ENCODE assay signal across 8 mouse cellular contexts in genomic region chr15:100443126-100443922, GRCm38 (mm10). TPM values are rescaled to one million over a fixed set of nuclear protein-coding genes. Genes with fewer than 3 reads are reported as not detected.
A peak's percentile ranks its signal among the peaks of the same experiment; 100 is the strongest.
DNase-seq lines count a peak whose midpoint lies in the region; ATAC-seq lines count a peak whose summit lies in the region.

No protein-coding gene starts in this region.

- H3K4me1 ChIP-seq in megakaryocyte, embryonic 14.5 days: peaks cover 35% of the 10 kb centered on the region

- no peaks in the 10 kb centered on the region for H3K36me3 ChIP-seq in megakaryocyte, embryonic 14.5 days (replicated peaks; ENCODE audit: low read length)

- ATAC-seq in inflammation-experienced regulatory T-cells, adult 6 months: peak; percentile 99

- intact Hi-C loops in gastrocnemius, postnatal 14 days (cut with DNase I; ENCODE audit: low total_unique reads): no loop called here

- peaks cover 2% of the 10 kb centered on the region for H3K27me3 ChIP-seq in megakaryocyte, embryonic 14.5 days (replicated peaks)

- no peaks in the 10 kb centered on the region for H3K9me3 ChIP-seq in megakaryocyte, embryonic 14.5 days

- peak overlapping the region; percentile 92 for H3K4me3 ChIP-seq in megakaryocyte, embryonic 14.5 days (replicated peaks)

- DNase-seq in adrenal gland, adult (ENCODE audit: inconsistent age in 2 of 2, low spot score in 1 of 2): peak; percentile 90 to 94
- DNase-seq in embryo, embryonic 10.5 days (ENCODE audit: low spot score): peak; percentile 97
- peak; percentile 86 for DNase-seq in gastrocnemius, postnatal 14 days
- DNase-seq in left cerebral cortex, adult 9 months (ENCODE audit: low spot score in 2 of 2): peak; percentile 82 to 88
- peak; percentile 84 for DNase-seq in right cerebral cortex, postnatal 25 days
- peak; percentile 63 to 86 for DNase-seq in urinary bladder, postnatal 36 days (ENCODE audit: low spot score in 2 of 2)

RNA-seq across cellular contexts. Expression of gene Slc11a2, which starts 18.5 kb away (rescaled TPM):
- 10 to 100 TPM; 32.3 to 34.8 TPM for total RNA-seq in gastrocnemius, postnatal 14 days (2021)
- polyA plus RNA-seq in inflammation-experienced regulatory T-cells, adult 6 months (2017; shearing (Covaris generic)): 10 to 100 TPM; 20.5 to 30.5 (median 26.7) TPM
- polyA plus RNA-seq in megakaryocyte, embryonic 14.5 days (2012; ENCODE audit: insufficient read depth, low replicate concordance): 0.62 TPM in 1 of 2 replicates, not detected in the other

RNA-seq across cellular contexts. Expression of gene Gm5475, which starts 21.4 kb away (rescaled TPM):
- total RNA-seq in gastrocnemius, postnatal 14 days (2021): not detected
- under 1 TPM in 2 of 3 experiments, not detected in 1; 0.26 to 0.49 TPM for polyA plus RNA-seq in inflammation-experienced regulatory T-cells, adult 6 months (2017; shearing (Covaris generic))
- not detected in 2 replicates for polyA plus RNA-seq in megakaryocyte, embryonic 14.5 days (2012; ENCODE audit: insufficient read depth, low replicate concordance)

RNA-seq across cellular contexts. Expression of gene Letmd1, which starts 25.5 kb away (rescaled TPM):
- total RNA-seq in gastrocnemius, postnatal 14 days (2021): 10 to 100 TPM in 1 of 2 experiments, 1 to 10 TPM in 1; 9.2 to 10.5 TPM
- polyA plus RNA-seq in inflammation-experienced regulatory T-cells, adult 6 months (2017; shearing (Covaris generic)): 10 to 100 TPM; 24.6 to 58.8 (median 54.5) TPM
- 21.1 and 42.7 TPM in 2 replicates for polyA plus RNA-seq in megakaryocyte, embryonic 14.5 days (2012; ENCODE audit: insufficient read depth, low replicate concordance)

RNA-seq across cellular contexts. Expression of gene Csrnp2, which starts 52.0 kb away (rescaled TPM):
- total RNA-seq in gastrocnemius, postnatal 14 days (2021): 1 to 10 TPM; 1.9 to 2.9 TPM
- polyA plus RNA-seq in inflammation-experienced regulatory T-cells, adult 6 months (2017; shearing (Covaris generic)): 1 to 10 TPM in 2 of 3 experiments, under 1 TPM in 1; 0.91 to 1.8 (median 1.5) TPM
- 0.46 TPM in 1 of 2 replicates, not detected in the other for polyA plus RNA-seq in megakaryocyte, embryonic 14.5 days (2012; ENCODE audit: insufficient read depth, low replicate concordance)

Comparison
In these comparisons a context has a peak if more than half of its experiments do, and no peak if none do; other contexts are left out.
1. Peak in every context shown above with its lines: DNase-seq, ATAC-seq and H3K4me3 ChIP-seq.
2. RNA of gene Slc11a2, which starts 18.5 kb away (polyA plus RNA-seq): 20.5 to 30.5 TPM in inflammation-experienced regulatory T-cells, adult 6 months; 0.62 TPM in megakaryocyte, embryonic 14.5 days; every median in the first group is over 10 times any median in the second.